Mouse (Mus musculus) embryonic facial prominence, embryonic 13.5 days (tissue): ENCODE measurements around the gene Spsb4. TPM values are rescaled to one million over a fixed set of nuclear protein-coding genes. Genes with fewer than 3 reads are reported as not detected.

Experiments
- ATAC-seq: fragments of 200-750 bp; cut with Nextera tagmentation; 2 replicates; pipeline ENCODE4 v1.8.0; 2017; ENCODE audit warnings: low read depth; ENCODE audit not compliant: insufficient number of reproducible peaks, insufficient read depth, low FRiP score, low TSS enrichment
- H3K27ac ChIP-seq: fragments of 300-500 bp; sonication (generic); 2 replicates; pipeline ENCODE4 v1.5.1; 2015; ENCODE audit warnings: moderate library complexity, mild to moderate bottlenecking, inconsistent platforms
- H3K27me3 ChIP-seq: fragments of 300-500 bp; sonication (generic); 2 replicates; pipeline ENCODE4 v1.6.1; 2015; ENCODE audit warnings: mild to moderate bottlenecking, inconsistent platforms
- H3K36me3 ChIP-seq: fragments of 300-500 bp; sonication (generic); 2 replicates; pipeline ENCODE4 v1.6.1; 2015; ENCODE audit warnings: mild to moderate bottlenecking, inconsistent platforms
- H3K4me1 ChIP-seq: fragments of 300-500 bp; sonication (generic); 2 replicates; pipeline ENCODE4 v1.6.1; 2015; ENCODE audit warnings: inconsistent platforms
- H3K4me2 ChIP-seq: fragments of 300-500 bp; sonication (generic); 2 replicates; pipeline ENCODE4 v1.6.1; 2015; ENCODE audit warnings: moderate library complexity, mild to moderate bottlenecking, inconsistent platforms
- H3K4me3 ChIP-seq: fragments of 300-500 bp; sonication (generic); 2 replicates; pipeline ENCODE4 v1.5.1; 2015; ENCODE audit warnings: mild to moderate bottlenecking, inconsistent platforms
- H3K9ac ChIP-seq: fragments of 300-500 bp; sonication (generic); 2 replicates; pipeline ENCODE4 v1.6.1; 2015; ENCODE audit warnings: mild to moderate bottlenecking, inconsistent platforms
- H3K9me3 ChIP-seq: fragments of 300-500 bp; sonication (generic); 2 replicates; pipeline ENCODE4 v1.6.1; 2016; ENCODE audit warnings: inconsistent platforms
- WGBS: fragments of 180-500 bp; shearing (Covaris S2); methylation state at CpG from one replicate; pipeline ENCODE4 v1.1.7; 2015; ENCODE audit warnings: mixed read lengths; 5-methylcytosine and 5-hydroxymethylcytosine counted together
- polyA plus RNA-seq: library from polyadenylated mRNA; unstranded; fragments of >200 nt; fragmentation: Nextera tagmentation; extraction: Ambion mirVana; gene quantifications from 2 replicates; pipeline ENCODE4 v1.2.1, GENCODE M21; 2015

Spsb4 gene
- polyA plus RNA-seq, 1 experiment from 2014 or later: 12.7 TPM

- Histone ChIP-seq H3K9ac (no peak overlapping the region), H3K27me3 (no peaks in the 10 kb centered on the region), H3K9me3 (no peaks in the 10 kb centered on the region), H3K4me2 (no peak overlapping the region), H3K27ac (no peak overlapping the region), H3K36me3 (no peaks in the 10 kb centered on the region), H3K4me3 (no peak overlapping the region), H3K4me1 (peaks cover 34% of the 10 kb centered on the region)
- 87% methylated on average over 7 of the region's 7 CpGs for WGBS
- ATAC-seq: no peak
Measured at GRCm38 (mm10) chr9:96959469-96959868, 59.2 kb downstream of the Spsb4 start.

- no peaks in the 10 kb centered on the region for H3K36me3 ChIP-seq
- H3K4me3 ChIP-seq: no peak overlapping the region
- H3K27ac ChIP-seq: no peak overlapping the region
- no peaks in the 10 kb centered on the region for H3K9me3 ChIP-seq
- no peak for ATAC-seq
- H3K4me1 ChIP-seq: peaks cover 30% of the 10 kb centered on the region
- no peak overlapping the region for H3K4me2 ChIP-seq
- H3K27me3 ChIP-seq: no peaks in the 10 kb centered on the region
- H3K9ac ChIP-seq: no peak overlapping the region
- WGBS: 19% methylated on average over 6 of the region's 6 CpGs
Measured at GRCm38 (mm10) chr9:96958009-96958615, 60.5 kb downstream of the Spsb4 start.

GRCm38 (mm10) chr9:96957298-96957865 lies 61.3 kb downstream of the Spsb4 start:
- 52% methylated on average over 6 of the region's 6 CpGs for WGBS
- Histone ChIP-seq H3K36me3 (no peaks in the 10 kb centered on the region), H3K27me3 (no peaks in the 10 kb centered on the region), H3K9ac (no peak overlapping the region), H3K4me3 (no peak overlapping the region), H3K27ac (no peak overlapping the region), H3K9me3 (no peaks in the 10 kb centered on the region), H3K4me2 (no peak overlapping the region), H3K4me1 (peaks cover 23% of the 10 kb centered on the region)
- ATAC-seq: no peak

GRCm38 (mm10) chr9:96956646-96957297 lies 61.9 kb downstream of the Spsb4 start:
- no peak for ATAC-seq
- H3K9me3 ChIP-seq: no peaks in the 10 kb centered on the region
- no peak overlapping the region for H3K27ac ChIP-seq
- H3K27me3 ChIP-seq: no peaks in the 10 kb centered on the region
- H3K4me1 ChIP-seq: peaks cover 21% of the 10 kb centered on the region
- H3K4me3 ChIP-seq: no peak overlapping the region
- H3K9ac ChIP-seq: no peak overlapping the region
- no peaks in the 10 kb centered on the region for H3K36me3 ChIP-seq
- H3K4me2 ChIP-seq: no peak overlapping the region
- WGBS: 46% methylated on average over 6 of the region's 6 CpGs

- Histone ChIP-seq H3K36me3 (no peaks in the 10 kb centered on the region), H3K4me2 (no peak overlapping the region), H3K9ac (no peak overlapping the region), H3K27me3 (no peaks in the 10 kb centered on the region), H3K27ac (no peak overlapping the region), H3K4me1 (peaks cover 21% of the 10 kb centered on the region), H3K9me3 (no peaks in the 10 kb centered on the region), H3K4me3 (no peak overlapping the region)
- 67% methylated on average over 15 of the region's 15 CpGs for WGBS
- ATAC-seq: no peak
Measured at GRCm38 (mm10) chr9:96954063-96954809, 64.4 kb downstream of the Spsb4 start.

GRCm38 (mm10) chr9:96953443-96953842 lies 65.2 kb downstream of the Spsb4 start:
- peaks cover 20% of the 10 kb centered on the region for H3K4me1 ChIP-seq
- H3K9ac ChIP-seq: no peak overlapping the region
- no peak overlapping the region for H3K4me2 ChIP-seq
- H3K9me3 ChIP-seq: no peaks in the 10 kb centered on the region
- no peak overlapping the region for H3K4me3 ChIP-seq
- ATAC-seq: no peak
- no peaks in the 10 kb centered on the region for H3K27me3 ChIP-seq
- no peak overlapping the region for H3K27ac ChIP-seq
- no peaks in the 10 kb centered on the region for H3K36me3 ChIP-seq
- WGBS: 87% methylated on average over 8 of the region's 8 CpGs

GRCm38 (mm10) chr9:96952310-96952975 lies 66.2 kb downstream of the Spsb4 start:
- Histone ChIP-seq H3K4me1 (peaks cover 10% of the 10 kb centered on the region; the same call in 1 of the 2 replicates), H3K9me3 (no peaks in the 10 kb centered on the region), H3K27ac (no peak overlapping the region), H3K9ac (no peak overlapping the region), H3K4me2 (no peak overlapping the region), H3K4me3 (no peak overlapping the region), H3K36me3 (no peaks in the 10 kb centered on the region), H3K27me3 (no peaks in the 10 kb centered on the region)
- 80% methylated on average over 9 of the region's 9 CpGs for WGBS
- ATAC-seq: no peak

GRCm38 (mm10) chr9:96949551-96949950 lies 69.1 kb downstream of the Spsb4 start:
- peaks cover 6% of the 10 kb centered on the region; the same call in 1 of the 2 replicates for H3K4me1 ChIP-seq
- ATAC-seq: no peak
- H3K9ac ChIP-seq: no peak overlapping the region
- H3K9me3 ChIP-seq: no peaks in the 10 kb centered on the region
- no peaks in the 10 kb centered on the region for H3K27me3 ChIP-seq
- H3K36me3 ChIP-seq: no peaks in the 10 kb centered on the region
- H3K27ac ChIP-seq: no peak overlapping the region
- no peak overlapping the region for H3K4me3 ChIP-seq
- WGBS: 84% methylated on average over 9 of the region's 9 CpGs
- no peak overlapping the region for H3K4me2 ChIP-seq

- Histone ChIP-seq H3K27ac (no peak overlapping the region), H3K4me2 (no peak overlapping the region), H3K4me1 (no peaks in the 10 kb centered on the region), H3K36me3 (no peaks in the 10 kb centered on the region), H3K27me3 (no peaks in the 10 kb centered on the region), H3K4me3 (no peak overlapping the region), H3K9ac (no peak overlapping the region), H3K9me3 (no peaks in the 10 kb centered on the region)
- 81% methylated on average over 5 of the region's 5 CpGs for WGBS
- ATAC-seq: no peak
Measured at GRCm38 (mm10) chr9:96948546-96948945, 70.1 kb downstream of the Spsb4 start.

GRCm38 (mm10) chr9:96947171-96947570 lies 71.5 kb downstream of the Spsb4 start:
- 82% methylated on average over 5 of the region's 5 CpGs for WGBS
- Histone ChIP-seq H3K9me3 (no peaks in the 10 kb centered on the region), H3K36me3 (no peaks in the 10 kb centered on the region), H3K4me3 (no peak overlapping the region), H3K4me1 (no peaks in the 10 kb centered on the region), H3K9ac (no peak overlapping the region), H3K27me3 (no peaks in the 10 kb centered on the region), H3K4me2 (no peak overlapping the region), H3K27ac (no peak overlapping the region)
- no peak for ATAC-seq

- no peak for ATAC-seq
- no peak overlapping the region for H3K9ac ChIP-seq
Measured at GRCm38 (mm10) chr9:96944517-96944916, 74.1 kb downstream of the Spsb4 start.

More at GRCm38 (mm10) chr9:96944517-96944916, 74.1 kb downstream of the Spsb4 start:
- Histone ChIP-seq H3K4me1 (no peaks in the 10 kb centered on the region), H3K27me3 (no peaks in the 10 kb centered on the region), H3K4me3 (no peak overlapping the region), H3K36me3 (no peaks in the 10 kb centered on the region), H3K4me2 (no peak overlapping the region), H3K9me3 (0 out of 2 replicates have a peak, but pooled peaks cover 4% of the 10 kb centered on the region), H3K27ac (no peak overlapping the region)
- 75% methylated on average over 16 of the region's 16 CpGs for WGBS
